Mouse (Mus musculus) heart, adult 18-20 months (tissue): ENCODE results near the gene Mrpl22. TPM values are rescaled to one million over a fixed set of nuclear protein-coding genes. Genes with fewer than 3 reads are reported as not detected.
"Not testable (repeated sequence)": the region's sequence is repeated elsewhere in the genome, so short reads cannot be mapped to it uniquely, and the experiment has no call there.

Experiments
- DNase-seq, 2 experiments: peaks; one replicate each; pipeline ENCODE4 v3.0.0; 2021 to 2022; ENCODE audit warnings: mixed read lengths in 1 of 2
- long read RNA-seq, 2 experiments: library from polyadenylated mRNA; stranded (forward); transcript quantifications; one replicate each; pipeline ENCODE4 v2.0.0; 2021
- total RNA-seq, 2 experiments: library from RNA; stranded (reverse); gene quantifications; 2 replicates each; pipeline ENCODE4 v1.2.3; 2021

The Mrpl22 gene
- 10 to 100 TPM; 51.2 to 53.4 TPM for total RNA-seq
- long read RNA-seq, experiment 1, transcript Mrpl22-201 (7 exons, 722 nt), result major isoform, 50 of 53 reads
- long read RNA-seq, experiment 1, partial matches to known transcripts, result 1 of 53 reads
- long read RNA-seq, experiment 1, other reads (novel, unspliced or antisense), result 2 of 53 reads
- long read RNA-seq, experiment 2, transcript Mrpl22-201 (7 exons, 722 nt), result major isoform, 47 of 53 reads
- long read RNA-seq, experiment 2, partial matches to known transcripts, result 3 of 53 reads
- long read RNA-seq, experiment 2, other reads (novel, unspliced or antisense), result 3 of 53 reads

DNA sequence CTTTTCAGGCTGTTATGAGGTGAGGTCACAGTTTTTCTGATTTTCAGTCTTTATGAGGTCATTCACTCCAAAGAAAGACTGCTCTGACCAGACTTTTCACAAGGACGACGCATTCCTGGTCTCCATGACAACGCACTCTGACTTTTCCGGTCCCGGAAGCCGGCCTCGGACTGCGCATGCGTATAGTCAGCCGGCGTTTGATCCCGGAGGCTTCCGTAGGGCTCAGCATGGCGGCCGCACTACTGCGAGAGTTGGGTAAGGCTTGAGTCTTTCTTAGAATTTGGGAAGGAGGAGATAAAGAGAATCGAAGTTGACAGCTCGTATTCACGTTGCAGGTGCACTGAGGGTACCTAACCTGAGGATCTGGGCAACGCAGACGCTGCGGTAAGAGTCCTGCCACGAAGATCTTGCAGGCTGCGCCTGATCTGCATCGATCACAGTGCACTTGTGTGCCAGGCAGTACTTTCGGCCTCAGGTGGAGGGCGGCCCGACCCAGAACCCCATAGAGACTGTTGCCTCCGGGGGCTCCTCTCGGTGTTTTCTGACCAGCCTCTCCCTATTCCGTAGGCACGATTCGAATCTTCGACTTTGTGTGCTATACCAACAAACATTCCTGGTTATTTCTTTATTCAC, at the start of gene Mrpl22:
Gene Mrpl22 (plus strand): TSS at position 203 of the 633 bp plus-strand sequence.
- peak; percentile 96 to 98 for DNase-seq

DNA sequence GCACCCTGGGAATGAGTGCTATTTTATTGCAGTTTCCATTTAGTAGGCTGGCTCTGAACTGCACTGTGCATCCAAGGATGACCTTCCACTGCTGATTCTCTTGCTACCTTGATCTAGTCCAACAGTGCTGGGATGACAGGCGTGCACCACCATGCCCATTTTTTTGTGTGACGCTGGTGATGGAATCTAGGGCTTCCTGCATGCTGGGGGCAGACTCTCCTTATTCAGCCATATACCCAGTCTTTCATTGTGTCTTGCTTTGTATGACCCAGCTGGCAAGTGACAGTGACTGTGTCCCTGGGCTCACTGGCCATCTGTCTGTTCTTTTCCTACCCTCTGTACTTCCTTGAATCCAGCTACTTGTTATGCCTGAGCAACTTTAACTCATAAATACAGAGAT, 47.8 kb upstream of the Mrpl22 start:
- DNase-seq, result no peak

DNA sequence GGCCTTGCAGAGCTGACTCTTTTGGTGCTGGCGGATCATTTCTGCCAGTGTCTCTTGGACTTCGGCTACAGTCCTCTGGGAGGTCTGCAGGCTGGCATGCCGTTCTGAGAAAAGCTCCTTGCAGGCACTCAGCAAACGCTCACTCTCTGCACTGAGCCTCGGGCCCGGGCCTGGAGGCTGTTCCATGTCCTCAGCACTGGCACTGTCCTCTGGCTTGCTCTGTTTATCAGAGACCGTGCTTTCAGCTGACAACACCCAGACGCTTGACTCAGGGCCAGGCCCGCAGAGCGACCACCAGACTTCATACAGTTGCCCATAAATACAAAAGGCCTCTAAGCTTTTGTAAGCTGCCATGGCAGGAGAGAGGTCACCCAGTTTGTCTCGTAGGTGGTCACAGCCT, 46.4 kb upstream of the Mrpl22 start:
- no peak for DNase-seq

DNA sequence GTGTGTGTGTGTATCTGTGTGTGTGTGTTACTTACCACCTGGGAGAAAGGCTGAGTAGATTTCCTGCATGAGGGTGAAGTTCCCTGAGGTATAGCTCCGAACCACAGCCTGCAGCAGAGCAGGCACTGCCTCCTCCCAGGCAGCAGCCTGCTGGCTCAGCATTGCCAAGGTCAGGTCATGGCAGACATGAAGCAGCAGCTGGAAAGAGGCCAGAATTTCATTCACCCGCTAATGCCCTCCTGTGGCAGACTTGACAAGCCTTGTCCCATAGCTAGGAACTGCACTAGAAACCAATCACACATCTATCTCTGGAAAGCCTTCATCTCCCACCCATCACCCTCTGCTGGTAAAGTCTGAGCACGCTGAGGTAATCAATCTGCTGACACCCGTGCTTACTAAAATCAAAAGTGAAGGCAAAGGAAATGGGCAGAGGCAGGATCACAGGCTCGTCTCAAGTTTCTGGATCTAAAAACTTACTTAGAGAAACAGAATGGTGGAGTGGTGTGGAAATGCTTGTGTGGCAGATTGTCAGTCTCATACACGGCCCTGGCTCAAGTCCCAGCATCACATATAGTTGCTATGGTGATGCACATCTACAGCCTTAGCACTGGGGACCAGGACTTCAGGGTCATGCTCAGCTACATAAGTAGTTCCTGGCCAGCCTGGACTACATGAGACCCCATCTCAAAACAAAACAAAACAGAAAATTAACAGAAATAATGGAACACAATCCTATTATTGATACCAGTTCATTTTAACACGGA, 44.9 kb upstream of the Mrpl22 start:
- DNase-seq, result peak; percentile 76 to 85

DNA sequence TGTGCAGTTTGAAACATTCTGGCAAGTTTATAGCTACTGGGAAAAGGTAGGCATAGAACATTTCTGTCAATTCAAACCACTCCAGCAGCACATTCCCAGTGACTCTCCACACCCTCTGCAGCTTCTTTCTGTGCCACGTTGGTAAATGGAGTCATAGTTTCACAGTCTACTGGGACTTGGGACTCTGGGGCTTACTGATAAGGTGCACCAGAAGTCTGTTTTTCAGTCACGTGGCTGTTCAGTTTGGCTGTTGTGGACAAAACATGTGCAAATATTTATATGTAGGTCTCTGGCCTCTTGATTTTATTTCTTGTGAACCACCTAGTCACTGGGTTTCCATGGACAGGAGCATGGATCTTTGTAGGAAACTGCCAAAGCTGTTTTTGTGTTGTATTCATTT, 43.9 kb upstream of the Mrpl22 start:
- DNase-seq, result no peak

DNA sequence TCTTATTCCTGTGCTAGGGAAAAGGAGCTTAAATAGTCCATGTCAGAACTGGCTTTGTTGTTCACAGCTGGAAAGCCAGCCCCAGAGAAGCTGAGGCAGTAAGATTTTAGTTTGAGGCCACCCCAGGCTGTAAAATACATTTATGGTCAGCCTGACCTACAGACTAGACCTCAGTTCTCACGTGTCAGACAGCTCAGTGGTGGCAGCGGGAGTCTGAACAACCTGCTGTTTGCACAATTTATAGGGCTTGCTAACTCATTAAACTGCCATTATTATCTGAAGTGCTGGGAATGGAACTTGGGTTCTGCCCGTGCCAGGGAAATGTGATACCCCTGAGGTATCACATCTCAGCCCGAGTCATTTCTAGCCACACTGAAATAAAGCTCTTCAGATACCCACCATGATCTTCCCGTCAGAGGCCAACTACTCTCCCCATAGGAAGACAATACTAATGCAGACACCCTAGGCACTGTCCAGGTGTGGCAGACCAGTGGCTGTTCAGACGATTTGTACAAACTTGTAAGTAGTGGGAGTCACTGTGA, 42.1 kb upstream of the Mrpl22 start:
- DNase-seq, result no peak

DNA sequence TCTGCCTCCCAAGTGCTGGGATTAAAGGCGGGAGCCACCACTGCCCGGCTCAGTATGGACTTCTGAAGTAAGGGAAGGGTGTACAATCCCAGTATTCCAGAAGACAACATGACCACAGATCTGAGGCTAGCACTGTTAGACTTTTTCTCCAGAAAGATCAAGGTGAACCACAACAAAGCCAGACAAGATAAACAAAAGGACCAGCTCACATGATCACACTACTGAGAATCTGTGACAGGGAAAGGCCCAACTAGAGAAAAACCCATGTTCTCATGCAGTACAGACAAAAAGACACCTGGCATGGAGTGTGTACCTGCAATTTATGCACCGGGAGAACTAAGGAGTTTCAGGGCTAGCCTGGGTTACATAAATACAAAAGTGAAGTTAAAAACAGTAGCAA, 39.4 kb upstream of the Mrpl22 start:
- DNase-seq, result no peak

DNA sequence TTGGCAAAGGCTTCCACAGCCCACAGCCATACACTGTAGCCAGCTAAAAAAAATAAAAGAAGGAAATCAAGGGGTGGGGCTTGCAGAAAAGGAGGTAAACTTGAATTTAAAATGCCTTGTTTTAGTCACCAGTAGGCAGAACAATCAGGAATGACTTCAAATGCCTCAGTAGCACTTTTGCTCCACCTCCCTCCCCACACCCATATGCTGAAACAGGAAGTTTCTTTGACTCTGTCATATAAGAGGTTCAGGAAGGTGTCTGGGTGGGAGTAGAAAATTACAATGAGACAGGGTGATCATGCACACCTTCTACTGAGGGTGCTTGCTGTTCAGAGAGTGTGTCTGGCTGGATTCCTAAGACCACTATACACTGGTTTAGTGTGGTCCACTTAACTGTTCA, 36.6 kb upstream of the Mrpl22 start:
- DNase-seq, result no peak

DNA sequence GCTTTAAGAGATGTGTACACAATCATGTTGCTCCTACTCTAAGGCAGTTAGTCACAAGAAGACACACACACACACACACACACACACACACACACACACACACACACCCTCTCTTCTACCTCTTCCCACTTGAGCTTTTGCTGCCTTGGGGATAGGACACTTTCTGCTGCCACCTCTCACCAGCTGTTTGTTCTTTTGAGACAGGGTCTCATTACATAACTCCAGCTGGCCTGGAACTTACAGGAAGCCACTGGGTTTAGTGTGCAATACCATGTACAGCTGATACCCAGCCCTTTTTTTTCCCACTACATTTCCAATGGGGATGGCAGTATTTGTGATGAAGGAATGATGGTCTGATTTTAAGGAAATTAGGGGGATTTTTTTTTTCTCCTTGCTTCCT, 36.2 kb upstream of the Mrpl22 start:
- DNase-seq, result no peak

DNA sequence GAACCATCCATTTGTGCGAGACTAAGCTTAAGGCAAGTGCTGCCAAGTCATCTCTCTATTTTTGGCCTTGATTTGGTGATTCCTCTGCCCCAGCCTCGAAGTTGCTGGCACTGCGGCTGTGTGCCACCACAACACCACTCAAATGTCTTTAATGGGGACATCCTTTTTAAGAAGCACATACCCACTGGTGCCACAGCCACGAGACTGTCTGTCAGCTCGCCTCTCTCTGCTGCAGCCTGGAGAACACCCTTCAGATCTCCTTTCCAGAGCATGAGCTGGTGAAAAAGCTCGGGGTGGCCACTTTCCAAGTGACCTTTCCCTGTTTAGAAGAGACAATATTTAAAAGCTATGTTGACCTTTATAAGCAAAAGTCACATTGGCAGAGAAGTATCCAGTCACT, 34.8 kb upstream of the Mrpl22 start:
- DNase-seq, result no peak

DNA sequence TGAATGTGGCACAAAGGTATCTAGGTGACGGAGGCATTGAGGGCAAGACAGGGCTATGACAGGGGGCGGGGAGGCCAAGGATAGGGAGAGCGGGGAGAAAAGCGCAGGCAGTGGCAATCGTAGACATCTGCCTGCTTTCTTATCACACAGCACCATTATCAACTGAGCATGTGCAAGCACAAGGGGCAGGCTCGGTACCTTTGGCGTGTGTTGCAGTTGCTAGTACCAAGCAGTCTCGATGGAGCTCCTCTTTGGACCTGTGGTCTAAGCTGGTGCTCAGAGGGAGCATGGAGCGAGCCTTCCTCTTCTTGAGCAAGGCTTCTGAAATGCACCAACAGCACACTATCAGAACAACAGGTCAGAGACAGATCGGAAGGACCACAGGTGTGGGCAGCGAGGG, 32.6 kb upstream of the Mrpl22 start:
- no peak for DNase-seq

DNA sequence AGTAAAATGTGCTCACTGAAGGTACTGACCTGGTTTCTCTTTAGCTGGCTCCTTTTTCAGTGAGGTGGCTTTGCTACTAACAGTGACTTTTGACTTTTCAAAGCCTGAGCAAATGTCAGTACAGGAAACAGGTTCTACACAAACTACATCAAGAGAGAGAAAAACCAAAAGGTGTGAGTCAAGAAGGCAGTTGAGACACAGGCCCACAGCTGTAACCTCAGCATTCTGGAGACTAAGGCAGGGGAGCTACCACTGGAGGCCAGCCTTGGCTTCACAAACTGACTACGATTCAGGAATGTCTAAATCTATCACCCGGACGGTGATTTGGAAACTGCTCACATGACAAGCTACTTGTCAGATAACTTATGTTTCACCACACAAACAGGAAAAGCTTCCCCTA, 32.0 kb upstream of the Mrpl22 start:
- no peak for DNase-seq

DNA sequence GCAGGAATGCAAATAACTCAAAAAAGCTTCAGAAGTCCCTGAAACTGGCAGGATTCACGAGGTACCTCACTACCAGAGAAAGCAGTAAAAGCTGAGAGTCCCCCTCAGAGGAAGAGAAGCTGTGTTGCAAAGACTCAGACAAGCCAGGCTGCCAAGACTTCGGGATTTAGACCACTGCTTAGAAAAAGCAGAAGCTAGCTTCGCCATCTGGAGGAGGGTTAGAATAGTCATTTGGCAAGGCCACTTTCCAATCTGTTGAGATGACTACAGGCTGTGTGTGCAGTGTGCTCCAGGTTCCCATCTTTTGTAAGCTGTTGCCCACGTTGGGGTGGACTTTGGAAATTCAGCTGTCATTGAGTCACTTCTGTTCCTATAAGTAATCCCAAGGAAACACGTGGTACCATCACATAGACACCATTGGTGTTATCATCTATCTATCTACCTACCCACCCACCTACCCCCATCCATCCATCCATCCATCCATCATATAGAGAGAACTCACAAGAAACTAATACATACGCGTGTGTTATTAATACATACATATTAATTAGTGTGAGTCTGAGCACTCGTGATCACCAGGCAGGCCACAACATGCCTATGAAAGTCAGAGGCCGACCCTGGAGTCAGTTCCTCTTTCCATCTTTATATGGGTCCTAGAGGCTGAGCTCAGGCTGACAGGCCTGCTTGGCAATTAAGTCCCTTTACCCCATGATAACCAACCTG, 27.6 kb upstream of the Mrpl22 start:
- DNase-seq, result no peak

DNA sequence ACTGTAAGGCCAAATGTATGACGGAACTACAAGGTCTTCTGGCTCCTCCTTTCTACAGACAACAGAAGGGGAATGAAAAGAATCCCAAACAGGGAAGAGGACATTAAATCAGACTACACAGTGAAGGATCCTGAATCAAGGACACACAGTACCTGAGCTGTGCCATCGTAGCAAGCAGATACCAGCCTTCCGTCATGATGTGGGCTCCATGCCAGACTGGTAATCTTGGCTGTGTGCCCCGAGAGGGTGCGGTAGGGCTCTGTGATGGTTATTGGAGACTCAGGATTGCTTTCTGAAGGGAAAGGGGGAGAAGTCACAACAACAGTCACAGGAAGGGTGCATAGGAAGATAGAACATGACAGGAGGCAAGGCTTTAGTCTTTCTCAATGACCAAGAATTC, 25.2 kb upstream of the Mrpl22 start:
- DNase-seq, result peak in 1 of 2 experiments; percentile 34

DNA sequence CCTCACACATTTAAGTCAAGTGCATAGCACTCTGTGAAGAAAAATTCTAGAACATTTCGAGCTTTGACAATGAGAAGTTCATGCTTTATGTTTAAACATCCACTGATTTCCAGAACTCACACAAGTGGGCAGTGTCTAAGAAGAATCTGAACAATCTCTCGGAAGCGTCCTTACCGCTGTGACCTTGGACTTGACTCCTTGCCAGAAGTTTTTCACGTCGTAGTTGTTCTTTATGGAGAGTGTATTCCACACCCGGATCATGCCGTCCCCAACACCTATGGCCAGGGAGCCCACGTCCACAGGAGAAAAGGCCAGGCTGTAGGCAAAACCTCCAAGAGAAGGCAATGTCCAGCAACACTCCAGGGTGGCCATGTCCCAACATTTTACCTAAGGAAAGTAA, 16.0 kb upstream of the Mrpl22 start:
- DNase-seq, result no peak

DNA sequence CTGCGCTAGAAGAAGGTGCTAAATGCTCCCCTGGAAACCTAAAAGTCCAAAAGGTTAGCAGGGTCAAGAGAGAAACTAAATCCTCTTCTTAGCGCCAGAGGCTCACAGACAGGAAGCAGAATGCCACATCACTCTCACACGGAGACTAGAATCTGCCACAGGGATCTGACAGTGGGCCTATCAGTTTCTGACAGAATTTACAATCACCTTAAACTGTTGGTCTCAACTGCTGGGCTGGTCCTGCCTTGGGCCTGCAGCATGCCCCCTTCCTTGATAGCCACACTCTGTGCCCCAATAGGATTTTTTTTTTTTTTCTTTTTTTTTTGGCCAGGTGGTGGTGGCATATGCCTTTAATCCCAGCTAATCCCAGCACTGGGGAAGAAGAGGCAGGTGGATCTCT, 14.6 kb upstream of the Mrpl22 start:
- DNase-seq, result no peak

DNA sequence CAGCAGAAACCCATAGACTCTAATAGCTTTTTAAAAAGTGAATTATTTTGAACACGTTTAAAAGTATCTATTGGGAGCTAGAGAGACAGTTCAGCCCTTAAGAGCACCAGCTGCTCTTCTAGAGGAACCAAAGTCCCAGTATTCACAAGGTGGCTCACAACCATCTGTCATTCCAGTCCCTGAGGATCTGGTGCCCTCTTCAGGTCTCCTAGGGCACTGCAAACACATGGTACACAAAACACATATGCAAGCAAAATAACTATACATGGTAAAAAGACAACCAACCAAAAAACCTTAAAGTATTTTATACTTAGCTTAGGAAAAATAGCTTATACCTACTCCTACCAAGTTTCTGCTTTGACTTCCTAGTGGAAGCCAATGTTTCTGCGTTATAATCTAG, 6.4 kb upstream of the Mrpl22 start:
- no peak for DNase-seq

DNA sequence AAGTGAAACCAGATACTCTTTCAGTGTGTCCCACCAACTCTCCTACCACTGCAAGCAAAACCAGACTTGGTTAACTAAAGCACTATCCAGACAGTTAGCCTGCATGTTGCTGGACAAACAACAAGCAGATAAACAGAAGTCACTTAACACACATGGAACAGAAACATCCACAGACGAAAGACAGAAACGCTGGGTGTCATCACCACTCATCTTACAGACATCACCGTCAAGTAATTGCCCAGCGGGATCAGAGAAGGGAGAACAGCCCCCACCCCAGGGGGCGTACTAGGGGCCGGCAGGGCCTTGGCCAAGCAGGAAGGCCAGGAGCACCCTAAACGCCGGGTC, 3.7 kb upstream of the Mrpl22 start:
- no peak for DNase-seq

DNA sequence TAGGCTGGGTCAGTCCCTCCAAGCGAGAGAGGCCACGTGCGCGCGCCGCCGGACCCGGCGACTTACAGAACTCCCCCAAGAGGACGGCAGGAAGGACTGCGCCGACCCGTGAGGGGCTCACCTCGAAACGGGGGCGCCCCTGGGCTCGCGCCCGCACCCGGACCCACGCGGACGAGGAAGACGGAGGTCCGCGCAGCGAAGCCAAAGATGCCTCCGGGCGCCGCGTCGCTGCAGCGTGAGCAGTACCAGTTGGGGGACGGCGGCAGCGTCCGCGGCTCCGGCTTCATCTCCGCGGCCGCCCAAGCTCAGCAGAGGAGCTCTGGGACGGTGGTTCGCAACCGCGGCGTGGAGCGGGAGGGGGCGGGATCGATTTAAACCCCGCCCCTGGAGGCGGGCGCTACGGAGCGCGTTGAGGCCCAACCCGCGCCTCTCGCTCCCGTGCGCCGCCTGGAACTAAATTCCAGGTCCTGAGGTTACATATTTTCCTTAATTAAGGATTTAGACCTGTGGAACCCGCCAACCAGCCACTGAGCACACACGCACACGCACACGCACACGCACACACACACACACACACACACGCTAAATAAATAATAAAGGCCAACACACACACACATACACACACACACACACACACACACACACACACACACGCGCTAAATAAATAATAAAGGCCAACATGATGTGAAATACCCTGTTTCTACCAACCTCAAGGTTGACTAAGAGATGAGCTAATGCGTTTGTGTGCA, 3.1 kb upstream of the Mrpl22 start, which contains the start of gene Gemin5:
Gene Gemin5 (minus strand): TSS at position 373 of the 749 bp plus-strand sequence.
- peak; percentile 85 to 87 for DNase-seq

DNA sequence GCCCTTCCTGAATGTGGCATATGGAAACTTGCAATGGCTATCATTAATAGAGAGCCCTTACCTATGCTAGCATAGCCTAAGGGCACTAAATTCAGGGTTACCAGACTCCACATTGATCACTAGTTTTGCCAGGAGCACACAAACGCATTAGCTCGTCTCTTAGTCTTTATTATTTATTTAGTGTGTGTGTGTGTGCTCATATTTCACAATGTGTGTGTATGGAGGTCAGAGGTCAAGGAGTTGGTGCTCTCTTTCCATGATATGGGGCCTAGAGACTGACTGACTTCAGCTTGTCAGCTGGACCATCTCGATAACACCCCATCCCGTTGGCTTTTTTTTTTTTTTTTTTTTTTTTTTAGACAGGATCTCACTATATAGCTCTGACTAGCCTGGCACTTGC, 1.8 kb upstream of the Mrpl22 start:
- DNase-seq, result no peak

DNA sequence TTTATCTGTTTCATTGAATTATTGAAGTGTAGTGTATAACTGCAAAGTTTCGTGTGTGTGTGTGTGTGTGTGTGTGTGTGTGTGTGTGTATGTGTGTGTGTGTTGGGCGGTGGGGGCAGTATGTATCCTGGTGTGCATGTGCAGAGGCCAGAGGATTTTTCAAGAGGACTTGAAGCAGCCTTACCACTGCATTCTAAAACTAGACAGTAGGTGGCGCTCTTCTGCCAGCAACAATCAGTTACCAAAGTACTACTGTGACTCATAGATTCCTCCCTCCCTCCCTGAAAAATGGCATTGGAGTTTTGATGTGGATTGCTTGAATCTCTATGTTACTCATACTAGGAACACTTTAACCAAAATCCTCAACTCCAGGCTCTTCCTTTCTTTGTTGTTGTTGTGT, 8.1 kb downstream of the Mrpl22 start:
- peak; percentile 86 to 88 for DNase-seq

DNA sequence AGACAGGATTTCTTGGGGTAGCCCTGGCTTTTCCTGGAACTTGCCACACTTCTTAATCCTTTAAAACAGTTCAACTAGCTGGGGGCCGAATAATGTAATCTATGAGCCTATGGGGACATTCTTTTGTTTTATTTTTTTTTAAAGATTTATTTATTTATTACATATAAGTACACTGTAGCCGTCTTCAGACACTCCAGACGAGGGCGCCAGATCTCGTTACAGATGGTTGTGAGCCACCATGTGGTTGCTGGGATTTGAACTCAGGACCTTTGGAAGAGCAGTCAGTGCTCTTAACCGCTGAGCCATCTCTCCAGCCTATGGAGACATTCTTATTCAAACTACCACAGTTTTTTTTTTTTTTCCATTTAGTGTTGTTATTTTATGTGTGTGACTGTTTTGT, 8.5 kb downstream of the Mrpl22 start:
- DNase-seq, result not testable (repeated sequence)
